Mouse (Mus musculus) liver, embryonic 14.5 days (tissue): ENCODE data around the gene Smc4. TPM values are rescaled to one million over a fixed set of nuclear protein-coding genes. Genes with fewer than 3 reads are reported as not detected.
"Not testable (repeated sequence)": the region's sequence is repeated elsewhere in the genome, so short reads cannot be mapped to it uniquely, and the experiment has no call there.

ENCODE experiments used
- ATAC-seq: fragments of 200-750 bp; cut with Nextera tagmentation; 2 replicates; pipeline ENCODE4 v1.8.0; 2017; ENCODE audit warnings: moderate number of reproducible peaks, mild to moderate bottlenecking, moderate library complexity; ENCODE audit not compliant: insufficient read depth
- DNase-seq, 3 experiments: peaks; one replicate each; pipeline ENCODE4 v3.0.0-alpha.2; 2012 to 2013; ENCODE audit warnings: low read depth in 3 of 3, low spot score in 3 of 3
- H3K27ac ChIP-seq: fragments of 300-500 bp; sonication (generic); 2 replicates; pipeline ENCODE4 v1.5.1; 2014; ENCODE audit warnings: moderate library complexity, mild to moderate bottlenecking, control low read depth, inconsistent platforms
- H3K27me3 ChIP-seq: fragments of 300-500 bp; sonication (generic); 2 replicates; pipeline ENCODE4 v1.6.1; 2014; ENCODE audit warnings: mild to moderate bottlenecking, low read length, moderate library complexity; ENCODE audit not compliant: control insufficient read depth, insufficient read depth
- H3K36me3 ChIP-seq: fragments of 300-500 bp; sonication (generic); replicated peaks from 2 replicates; pipeline ENCODE4 v1.6.1; 2014; ENCODE audit warnings: low read depth; ENCODE audit not compliant: control insufficient read depth, insufficient read depth
- H3K4me1 ChIP-seq, 2 experiments: fragments of 200-500 bp in 1 of 2; fragments of 300-500 bp in 1 of 2; sonication (generic) in 1 of 2; replicated peaks; 2 replicates each; pipeline ENCODE4 v1.6.1; 2012 to 2014; ENCODE audit warnings: antibody characterized with exemption in 1 of 2, inconsistent platforms in 1 of 2, low read length in 1 of 2; ENCODE audit not compliant: control insufficient read depth in 2 of 2, insufficient read depth in 2 of 2
- H3K4me2 ChIP-seq: fragments of 300-500 bp; sonication (generic); 2 replicates; pipeline ENCODE4 v1.6.1; 2014; ENCODE audit warnings: low read depth, mild to moderate bottlenecking, control low read depth, moderate library complexity
- H3K4me3 ChIP-seq, 2 experiments: fragments of 200-500 bp in 1 of 2; fragments of 300-500 bp in 1 of 2; sonication (generic) in 1 of 2; 2 replicates each; pipeline ENCODE4 v1.5.1; 2012 to 2014; ENCODE audit warnings: low read depth in 2 of 2, low read length in 2 of 2, mild to moderate bottlenecking in 2 of 2, control low read depth in 1 of 2, inconsistent platforms in 1 of 2, moderate library complexity in 1 of 2; ENCODE audit not compliant: insufficient read depth in 1 of 2
- H3K9ac ChIP-seq: fragments of 300-500 bp; sonication (generic); replicated peaks from 2 replicates; pipeline ENCODE4 v1.6.1; 2014; ENCODE audit warnings: mild to moderate bottlenecking, control low read depth, moderate library complexity
- H3K9me3 ChIP-seq: fragments of 300-500 bp; sonication (generic); 2 replicates; pipeline ENCODE4 v1.6.1; 2016; ENCODE audit warnings: low read length, mixed read lengths; ENCODE audit not compliant: control insufficient read depth
- CTCF ChIP-seq: IDR thresholded peaks from 2 replicates; pipeline ENCODE4 v1.5.1; 2016; ENCODE audit warnings: antibody characterized with exemption, low read depth, control low read depth
- EP300 ChIP-seq: IDR thresholded peaks from 2 replicates; pipeline ENCODE4 v1.6.1; 2016; ENCODE audit warnings: antibody characterized with exemption, low read depth
- WGBS: fragments of 180-500 bp; shearing (Covaris S2); extraction: QIAGEN DNeasy Blood & Tissue Kit; methylation state at CpG from one replicate; pipeline ENCODE4 v1.1.7; 2014; ENCODE audit not compliant: insufficient replicate concordance; 5-methylcytosine and 5-hydroxymethylcytosine counted together
- polyA plus RNA-seq, 2 experiments: library from polyadenylated mRNA; depleted of rRNA in 1 of 2; stranded (reverse) in 1 of 2; unstranded in 1 of 2; fragments of >200 nt; fragmentation: Nextera tagmentation in 1 of 2; extraction: Ambion mirVana in 1 of 2; gene quantifications; 2 replicates each; pipeline versions ENCODE4 v1.2.1 to v1.2.3; 2012 to 2014

Gene Smc4
- polyA plus RNA-seq, 2 experiments, result 50.6 to 124 TPM

DNA sequence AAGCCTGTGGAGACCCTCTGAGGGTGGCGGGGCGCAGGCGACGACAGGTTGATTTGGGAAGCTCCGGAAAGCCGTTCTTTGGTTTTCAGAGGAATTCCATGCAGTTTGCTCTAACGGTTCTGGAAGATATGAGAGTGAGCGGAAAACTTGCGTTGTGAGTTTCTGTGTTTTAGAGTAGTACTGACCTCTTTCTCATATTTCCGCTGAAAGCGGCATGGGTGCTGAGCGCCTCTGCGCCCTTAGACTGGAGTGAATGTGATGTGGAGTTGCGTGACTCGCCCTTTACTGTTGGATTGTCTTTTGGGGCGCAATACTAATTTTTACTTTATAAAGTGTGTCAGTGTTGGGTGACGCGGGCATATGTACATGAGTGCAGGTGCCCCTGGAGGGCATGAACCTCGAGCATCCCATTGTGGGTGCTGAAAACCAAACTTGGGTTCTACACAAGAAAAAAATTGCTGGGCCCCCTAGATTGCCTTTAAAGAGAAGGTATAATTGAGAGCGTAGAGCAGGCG is 1.8 kb downstream of the Smc4 start:
- Histone ChIP-seq H3K9ac (peak overlapping the region; percentile 100), H3K9me3 (peaks cover 3% of the 10 kb centered on the region; the same call in 1 of the 2 replicates), H3K4me3 (peak overlapping the region; percentile 96 to 99), H3K4me2 (peak overlapping the region; percentile 83), H3K36me3 (peaks cover 21% of the 10 kb centered on the region), H3K27me3 (no peaks in the 10 kb centered on the region), H3K27ac (peak overlapping the region; percentile 95; the same call in 1 of the 2 replicates), H3K4me1 (peaks cover 3 to 6% of the 10 kb centered on the region in 2 experiments; a peak in 3 of 4 replicates)
- DNase-seq (no peak), ATAC-seq (no peak)
- TF ChIP-seq EP300 (no peak), CTCF (no peak)
- WGBS, result 4% methylated on average over 21 of the region's 21 CpGs

GRCm38 (mm10) chr3:69008873-69009272 is 4.3 kb downstream of the Smc4 start:
- WGBS, result 53% methylated on average over 2 of the region's 2 CpGs
- no peak for DNase-seq
- Histone ChIP-seq H3K27me3 (no peaks in the 10 kb centered on the region), H3K9ac (no peak overlapping the region), H3K4me2 (peak overlapping the region; percentile 17; the same call in 1 of the 2 replicates), H3K27ac (no peak overlapping the region), H3K4me3 (no peak overlapping the region; a peak in 1 of 4 replicates), H3K9me3 (no peaks in the 10 kb centered on the region), H3K36me3 (peaks cover 37% of the 10 kb centered on the region), H3K4me1 (peaks cover 3 to 6% of the 10 kb centered on the region in 2 experiments; a peak in 2 of 4 replicates)
- no peak for TF ChIP-seq CTCF
- TF ChIP-seq EP300, result no peak
- no peak for ATAC-seq

- Histone ChIP-seq H3K27ac (no peak overlapping the region), H3K36me3 (peaks cover 87% of the 10 kb centered on the region), H3K4me3 (no peak overlapping the region), H3K4me1 (no peaks in the 10 kb centered on the region), H3K4me2 (no peak overlapping the region), H3K27me3 (no peaks in the 10 kb centered on the region), H3K9me3 (no peaks in the 10 kb centered on the region), H3K9ac (no peak overlapping the region)
- ATAC-seq (no peak), DNase-seq (no peak)
- no peak for TF ChIP-seq CTCF
- TF ChIP-seq EP300, result no peak
- WGBS, result 84% methylated on average over 3 of the region's 3 CpGs
Measured at GRCm38 (mm10) chr3:69017181-69017580, 12.6 kb downstream of the Smc4 start.

- H3K4me1 ChIP-seq, H3K27ac ChIP-seq, ATAC-seq, H3K4me3 ChIP-seq, H3K4me2 ChIP-seq, H3K9me3 ChIP-seq, H3K27me3 ChIP-seq, H3K9ac ChIP-seq, DNase-seq: not testable (repeated sequence)
- peaks cover 86% of the 10 kb centered on the region for H3K36me3 ChIP-seq
- WGBS, result 96% methylated on average over 2 of the region's 2 CpGs
Measured at GRCm38 (mm10) chr3:69018635-69019034, 14.1 kb downstream of the Smc4 start.

DNA sequence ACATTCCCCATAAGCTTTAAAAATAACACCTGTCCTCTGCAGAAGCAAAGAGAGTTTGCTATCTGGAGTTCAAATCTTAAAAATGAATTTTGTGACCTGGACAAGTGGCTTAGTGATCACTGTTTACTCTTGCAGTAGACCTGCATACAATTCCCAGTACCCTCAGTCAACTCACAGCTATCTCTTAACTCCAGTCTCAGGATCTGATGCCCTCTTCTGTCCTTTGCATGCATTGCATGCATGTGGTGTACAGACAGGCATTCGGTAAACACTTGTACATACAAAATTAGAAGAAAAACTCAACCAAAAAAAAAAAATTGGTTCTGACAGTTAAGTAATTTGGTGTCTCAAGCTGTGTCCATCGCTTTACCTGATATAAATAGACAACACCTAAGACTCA is 15.7 kb downstream of the Smc4 start:
- Histone ChIP-seq H3K4me2 (no peak overlapping the region), H3K4me1 (no peaks in the 10 kb centered on the region), H3K9me3 (no peaks in the 10 kb centered on the region), H3K27me3 (no peaks in the 10 kb centered on the region), H3K4me3 (no peak overlapping the region), H3K36me3 (peaks cover 86% of the 10 kb centered on the region), H3K27ac (no peak overlapping the region), H3K9ac (no peak overlapping the region)
- ATAC-seq, result peak; percentile 55; the same call in 1 of the 2 replicates
- DNase-seq, result no peak
- TF ChIP-seq EP300, result no peak
- TF ChIP-seq CTCF, result peak; percentile 61
- 86% methylated on average over 2 of the region's 2 CpGs for WGBS
